Mouse (Mus musculus): ENCODE measurements at regions not wholly inside any gene's neighbourhood (a gene's known extent, or its start where the extent isn't known, plus 50 kb on each side); places are given as distances from the start of the nearest gene placed in this dataset.
A peak's percentile ranks its signal among the peaks of the same experiment; 100 is the strongest.
"Not testable (repeated sequence)": the region's sequence is repeated elsewhere in the genome, so short reads cannot be mapped to it uniquely, and the experiment has no call there.

DNA sequence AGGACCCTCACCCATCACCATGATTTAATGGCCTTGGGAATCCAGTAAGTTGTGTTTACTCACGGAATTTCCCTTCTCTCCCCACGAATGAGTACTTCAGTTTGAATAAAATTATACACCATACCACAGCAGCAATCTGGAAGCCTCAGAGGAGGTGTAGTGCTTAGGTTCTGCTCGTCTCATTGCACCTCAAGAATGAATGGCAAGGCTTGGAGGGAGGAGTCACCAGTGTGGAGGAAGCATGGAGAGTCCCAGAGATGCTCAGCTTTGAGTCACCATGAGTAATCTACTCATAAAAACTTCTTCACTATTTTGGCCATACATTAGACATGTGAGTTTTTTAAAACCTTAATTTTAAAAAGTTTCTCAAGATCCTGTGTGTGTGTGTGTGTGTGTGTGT, 98.8 kb upstream of the Nrip1 start:
- no peak for DNase-seq (ENCODE audit: low spot score)
- no peaks in the 10 kb centered on the region for H3K4me1 ChIP-seq
- H3K36me3 ChIP-seq (replicated peaks): no peaks in the 10 kb centered on the region
- no peak overlapping the region for H3K27ac ChIP-seq (replicated peaks)
- no peaks in the 10 kb centered on the region for H3K9me3 ChIP-seq
- 81% methylated on average over 3 of the region's 3 CpGs for WGBS
- H3K4me3 ChIP-seq: no peak overlapping the region
- H3K27me3 ChIP-seq (replicated peaks; ENCODE audit: low read depth, poor library complexity, severe bottlenecking): no peaks in the 10 kb centered on the region

DNA sequence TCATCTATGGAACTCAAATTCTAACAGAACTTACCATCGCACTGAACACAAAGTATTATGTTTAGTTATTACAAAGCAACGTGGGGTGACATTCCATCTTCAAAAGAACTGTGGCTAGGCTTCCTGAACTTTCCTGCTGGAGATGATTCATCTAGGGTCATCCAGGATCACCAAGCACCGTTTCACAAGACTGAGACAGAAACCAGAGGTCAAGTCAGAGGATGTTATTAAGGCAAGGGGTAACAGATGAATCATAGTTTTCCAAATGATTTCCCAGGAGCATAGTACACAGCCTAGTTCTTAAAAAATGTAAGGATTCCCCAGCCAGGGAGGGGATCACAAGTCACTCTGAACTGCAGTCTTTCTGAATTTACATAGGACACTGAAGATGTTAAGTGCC, 97.5 kb upstream of the Nrip1 start:
- no peaks in the 10 kb centered on the region for H3K27me3 ChIP-seq (replicated peaks; ENCODE audit: low read depth, poor library complexity, severe bottlenecking)
- no peak overlapping the region for H3K4me3 ChIP-seq
- no peak overlapping the region for H3K27ac ChIP-seq (replicated peaks)
- no peaks in the 10 kb centered on the region for H3K36me3 ChIP-seq (replicated peaks)
- no peaks in the 10 kb centered on the region for H3K4me1 ChIP-seq
- WGBS: 62% methylated on average over 3 of the region's 3 CpGs
- DNase-seq (ENCODE audit: low spot score): no peak
- H3K9me3 ChIP-seq: no peaks in the 10 kb centered on the region

DNA sequence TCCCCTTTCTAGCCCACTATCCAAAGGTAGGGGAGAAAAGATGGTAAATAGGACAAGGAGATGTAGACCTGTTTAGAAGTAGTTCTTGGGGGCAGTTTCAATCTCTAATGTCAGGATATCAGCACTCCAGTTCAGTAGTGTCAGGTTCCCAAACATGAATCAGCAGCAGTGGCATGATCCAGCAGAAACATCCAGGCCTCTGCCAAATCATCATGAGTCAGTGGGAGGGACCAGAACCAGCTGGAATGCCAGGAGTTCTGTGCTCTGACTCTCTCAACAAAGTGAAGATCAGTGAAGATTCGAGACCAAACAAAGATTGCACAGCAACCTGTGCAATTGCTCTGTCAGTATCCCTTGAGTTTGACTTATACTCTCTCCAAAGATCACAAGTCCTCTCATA, 85.9 kb upstream of the Nrip1 start:
- no peak overlapping the region for H3K4me3 ChIP-seq
- 84% methylated on average over 1 of the region's 1 CpGs for WGBS
- no peak for DNase-seq (ENCODE audit: low spot score)
- no peaks in the 10 kb centered on the region for H3K9me3 ChIP-seq
- H3K27ac ChIP-seq (replicated peaks): no peak overlapping the region
- no peaks in the 10 kb centered on the region for H3K36me3 ChIP-seq (replicated peaks)
- H3K4me1 ChIP-seq: peaks cover 8% of the 10 kb centered on the region
- H3K27me3 ChIP-seq (replicated peaks; ENCODE audit: low read depth, poor library complexity, severe bottlenecking): no peaks in the 10 kb centered on the region; the same call in 1 of the 2 replicates

- DNase-seq (ENCODE audit: low spot score); H3K27me3 ChIP-seq (replicated peaks; ENCODE audit: low read depth, poor library complexity, severe bottlenecking); H3K36me3 ChIP-seq (replicated peaks); H3K9me3 ChIP-seq; H3K27ac ChIP-seq (replicated peaks); H3K4me3 ChIP-seq: not testable (repeated sequence)
- peaks cover 30% of the 10 kb centered on the region for H3K4me1 ChIP-seq
- WGBS: 87% methylated on average over 2 of the region's 2 CpGs
Observed at GRCm38 (mm10) chr16:76456300-76456599, 82.6 kb upstream of the Nrip1 start.

DNA sequence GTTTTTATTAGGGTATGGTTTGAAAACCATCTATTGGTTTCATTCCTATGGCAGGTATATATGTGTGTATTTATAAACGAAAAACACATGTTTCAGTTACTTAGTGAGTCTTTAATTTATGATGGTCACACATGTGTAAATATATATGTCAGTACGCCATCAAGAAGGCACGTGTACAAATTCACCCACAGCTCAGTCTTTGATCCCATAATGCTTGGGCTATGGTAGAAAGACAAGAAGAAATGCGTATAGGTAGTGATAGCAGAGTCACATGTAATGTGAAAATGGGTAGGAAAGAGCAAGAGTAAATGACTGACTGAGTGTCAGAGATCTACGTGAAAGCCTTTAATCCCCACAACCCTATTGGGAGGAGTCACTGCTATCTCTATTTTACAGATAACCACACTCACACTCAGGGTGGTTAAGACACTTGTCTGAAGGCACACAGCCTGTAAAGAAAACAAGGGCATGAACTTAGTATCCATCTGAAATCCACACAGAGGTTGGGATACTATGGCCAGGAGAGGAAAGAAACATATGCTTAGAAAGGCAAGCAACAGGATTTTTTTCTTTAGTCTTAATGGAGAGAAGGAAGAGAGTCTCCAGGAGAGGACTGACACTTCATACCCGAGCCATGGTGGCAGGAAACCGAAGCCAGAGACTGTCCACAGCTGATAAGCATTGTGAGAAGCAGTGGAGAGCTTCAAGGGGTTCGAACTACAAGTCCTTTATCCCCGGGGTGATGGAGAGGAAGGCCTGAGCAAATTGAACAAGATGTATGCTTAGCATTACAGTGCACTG, 82.1 kb upstream of the Nrip1 start:
- Histone ChIP-seq H3K27ac (replicated peaks) (no peak overlapping the region), H3K36me3 (replicated peaks) (no peaks in the 10 kb centered on the region), H3K9me3 (peaks cover 4% of the 10 kb centered on the region), H3K4me1 (peaks cover 30% of the 10 kb centered on the region), H3K27me3 (replicated peaks; ENCODE audit: low read depth, poor library complexity, severe bottlenecking) (no peaks in the 10 kb centered on the region; the same call in 1 of the 2 replicates), H3K4me3 (no peak overlapping the region)
- no peak for DNase-seq (ENCODE audit: low spot score)
- 83% methylated on average over 9 of the region's 9 CpGs for WGBS

DNA sequence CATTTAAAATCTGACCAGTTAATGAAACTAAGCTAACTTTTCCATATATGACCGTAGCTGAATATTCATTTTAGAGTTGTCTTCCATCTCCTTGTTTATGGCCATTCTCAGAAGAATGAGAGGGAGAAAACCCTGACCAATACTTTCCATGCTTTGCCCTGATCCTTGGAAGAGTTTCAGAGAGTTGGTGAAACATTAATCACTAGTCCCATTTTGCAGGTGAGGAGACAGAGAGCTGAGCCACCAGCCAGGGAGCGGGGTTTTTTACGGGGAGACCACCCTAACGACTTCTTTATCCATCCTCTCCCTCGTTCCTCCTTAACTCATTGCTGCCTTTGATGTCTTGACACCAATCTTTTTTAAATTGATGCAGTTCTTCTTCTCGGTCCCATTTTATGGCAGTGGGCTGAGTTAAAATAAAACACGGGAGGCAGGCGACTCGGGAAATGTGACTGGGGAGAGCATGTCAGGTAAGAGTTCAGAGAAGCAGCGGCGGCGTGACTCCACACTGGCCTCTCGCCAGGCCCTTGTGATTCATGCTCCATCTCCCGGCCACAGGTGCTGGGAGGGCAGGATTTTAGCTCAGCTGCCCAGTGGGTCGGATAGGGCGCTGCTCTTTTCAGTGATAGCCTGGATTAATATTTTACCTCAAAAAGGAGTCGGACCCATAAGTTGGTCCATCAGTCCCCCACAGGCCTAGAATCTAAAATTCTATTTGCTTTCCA, 81.3 kb upstream of the Nrip1 start:
- 84% methylated on average over 17 of the region's 17 CpGs for WGBS
- DNase-seq (ENCODE audit: low spot score): no peak
- no peaks in the 10 kb centered on the region; the same call in 1 of the 2 replicates for H3K27me3 ChIP-seq (replicated peaks; ENCODE audit: low read depth, poor library complexity, severe bottlenecking)
- no peak overlapping the region for H3K27ac ChIP-seq (replicated peaks)
- peaks cover 30% of the 10 kb centered on the region for H3K4me1 ChIP-seq
- no peaks in the 10 kb centered on the region for H3K36me3 ChIP-seq (replicated peaks)
- H3K4me3 ChIP-seq: no peak overlapping the region
- peaks cover 4% of the 10 kb centered on the region for H3K9me3 ChIP-seq

- DNase-seq (ENCODE audit: low spot score): peak; percentile 78
- peaks cover 4% of the 10 kb centered on the region for H3K9me3 ChIP-seq
- H3K27ac ChIP-seq (replicated peaks): peak overlapping the region; percentile 76
- H3K27me3 ChIP-seq (replicated peaks; ENCODE audit: low read depth, poor library complexity, severe bottlenecking): no peaks in the 10 kb centered on the region; the same call in 1 of the 2 replicates
- peaks cover 30% of the 10 kb centered on the region for H3K4me1 ChIP-seq
- 11% methylated on average over 11 of the region's 11 CpGs for WGBS
- H3K4me3 ChIP-seq: 0 out of 2 replicates have a peak overlapping the region, but pooled peaks have one; percentile 5
- no peaks in the 10 kb centered on the region for H3K36me3 ChIP-seq (replicated peaks)
Observed at GRCm38 (mm10) chr16:76453457-76454200, 80.0 kb upstream of the Nrip1 start.

DNA sequence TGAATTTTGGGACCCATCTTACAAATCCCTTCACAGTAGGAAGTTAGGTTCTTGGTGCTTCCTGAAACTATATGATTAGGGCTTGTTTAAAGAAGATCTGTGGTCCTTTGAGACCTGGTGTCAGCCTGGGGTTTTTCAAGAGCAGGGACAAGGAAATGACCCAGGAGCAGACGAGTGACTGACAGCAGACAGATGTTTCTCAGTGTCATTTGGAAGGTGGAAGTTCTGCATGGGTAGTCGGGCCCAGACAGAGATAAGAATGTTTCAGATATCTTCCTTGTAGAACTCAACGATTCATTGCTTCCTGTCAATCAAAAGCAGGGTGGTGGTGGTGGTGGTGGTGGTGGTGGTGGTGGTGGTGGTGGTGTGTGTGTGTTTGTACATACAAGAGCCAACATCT, 75.1 kb upstream of the Nrip1 start:
- H3K9me3 ChIP-seq: peaks cover 4% of the 10 kb centered on the region
- no peaks in the 10 kb centered on the region for H3K27me3 ChIP-seq (replicated peaks; ENCODE audit: low read depth, poor library complexity, severe bottlenecking)
- H3K4me1 ChIP-seq: peaks cover 15% of the 10 kb centered on the region
- no peak overlapping the region for H3K27ac ChIP-seq (replicated peaks)
- no peak overlapping the region for H3K4me3 ChIP-seq
- 68% methylated on average over 3 of the region's 3 CpGs for WGBS
- no peak for DNase-seq (ENCODE audit: low spot score)
- H3K36me3 ChIP-seq (replicated peaks): no peaks in the 10 kb centered on the region

- 70% methylated on average over 3 of the region's 3 CpGs for WGBS
Observed at GRCm38 (mm10) chr16:76447033-76447432, 73.4 kb upstream of the Nrip1 start.

DNA sequence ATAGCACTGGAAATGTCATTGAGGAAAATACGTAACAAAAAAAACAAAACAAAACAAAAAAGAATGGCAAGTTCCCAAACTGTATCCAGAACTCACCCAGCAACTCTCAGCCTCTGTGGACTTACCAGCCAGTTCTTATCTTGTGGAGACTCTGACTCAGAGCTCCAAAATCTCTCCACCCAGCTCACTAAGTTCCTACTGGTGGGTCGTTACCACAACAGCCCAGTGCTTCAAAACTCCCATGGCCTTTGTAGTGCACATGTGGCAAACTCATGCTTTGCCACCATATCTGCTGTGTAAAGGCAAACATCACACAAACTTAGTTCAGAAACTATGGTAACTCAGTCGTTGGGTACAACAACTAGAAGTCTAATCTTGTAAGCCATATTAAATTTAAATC, 71.0 kb upstream of the Nrip1 start:
- Histone ChIP-seq H3K9me3 (no peaks in the 10 kb centered on the region), H3K4me3 (no peak overlapping the region), H3K27ac (replicated peaks) (no peak overlapping the region), H3K36me3 (replicated peaks) (no peaks in the 10 kb centered on the region), H3K4me1 (peaks cover 4% of the 10 kb centered on the region; the same call in 1 of the 2 replicates), H3K27me3 (replicated peaks; ENCODE audit: low read depth, poor library complexity, severe bottlenecking) (no peaks in the 10 kb centered on the region)
- no peak for DNase-seq (ENCODE audit: low spot score)
- 84% methylated on average over 3 of the region's 3 CpGs for WGBS

More at GRCm38 (mm10) chr16:76447033-76447432, 73.4 kb upstream of the Nrip1 start:
- H3K27ac ChIP-seq (replicated peaks): no peak overlapping the region
- peaks cover 4% of the 10 kb centered on the region for H3K9me3 ChIP-seq
- DNase-seq (ENCODE audit: low spot score): no peak
- H3K36me3 ChIP-seq (replicated peaks): no peaks in the 10 kb centered on the region
- H3K4me1 ChIP-seq: no peaks in the 10 kb centered on the region
- H3K4me3 ChIP-seq: no peak overlapping the region
- H3K27me3 ChIP-seq (replicated peaks; ENCODE audit: low read depth, poor library complexity, severe bottlenecking): no peaks in the 10 kb centered on the region

GRCm38 (mm10) chr16:76442635-76443034, 69.0 kb upstream of the Nrip1 start:
- peaks cover 4% of the 10 kb centered on the region; the same call in 1 of the 2 replicates for H3K4me1 ChIP-seq
- no peak overlapping the region for H3K27ac ChIP-seq (replicated peaks)
- no peak for DNase-seq (ENCODE audit: low spot score)
- no peaks in the 10 kb centered on the region for H3K36me3 ChIP-seq (replicated peaks)
- H3K27me3 ChIP-seq (replicated peaks; ENCODE audit: low read depth, poor library complexity, severe bottlenecking): no peaks in the 10 kb centered on the region
- no peak overlapping the region for H3K4me3 ChIP-seq
- 91% methylated on average over 2 of the region's 2 CpGs for WGBS
- no peaks in the 10 kb centered on the region for H3K9me3 ChIP-seq

- DNase-seq (ENCODE audit: low spot score): no peak
- Histone ChIP-seq H3K4me1 (peaks cover 4% of the 10 kb centered on the region; the same call in 1 of the 2 replicates), H3K4me3 (no peak overlapping the region), H3K36me3 (replicated peaks) (no peaks in the 10 kb centered on the region), H3K27me3 (replicated peaks; ENCODE audit: low read depth, poor library complexity, severe bottlenecking) (no peaks in the 10 kb centered on the region), H3K9me3 (no peaks in the 10 kb centered on the region), H3K27ac (replicated peaks) (no peak overlapping the region)
- WGBS: 66% methylated on average over 5 of the region's 5 CpGs
Observed at GRCm38 (mm10) chr16:76441803-76442448, 68.3 kb upstream of the Nrip1 start.
